Mouse (Mus musculus) c-Kit-negative CD71-positive TER-119-positive erythroid progenitor cells, embryonic 14.5 days (primary cell): ENCODE results near the gene Slfn3.
"Not testable (repeated sequence)": the region's sequence is repeated elsewhere in the genome, so short reads cannot be mapped to it uniquely, and the experiment has no call there.

ENCODE experiments used
- DNase-seq: peaks from one replicate; pipeline ENCODE4 v3.0.0-alpha.2; 2013; ENCODE audit warnings: low read depth, low spot score

Slfn3 gene

DNA sequence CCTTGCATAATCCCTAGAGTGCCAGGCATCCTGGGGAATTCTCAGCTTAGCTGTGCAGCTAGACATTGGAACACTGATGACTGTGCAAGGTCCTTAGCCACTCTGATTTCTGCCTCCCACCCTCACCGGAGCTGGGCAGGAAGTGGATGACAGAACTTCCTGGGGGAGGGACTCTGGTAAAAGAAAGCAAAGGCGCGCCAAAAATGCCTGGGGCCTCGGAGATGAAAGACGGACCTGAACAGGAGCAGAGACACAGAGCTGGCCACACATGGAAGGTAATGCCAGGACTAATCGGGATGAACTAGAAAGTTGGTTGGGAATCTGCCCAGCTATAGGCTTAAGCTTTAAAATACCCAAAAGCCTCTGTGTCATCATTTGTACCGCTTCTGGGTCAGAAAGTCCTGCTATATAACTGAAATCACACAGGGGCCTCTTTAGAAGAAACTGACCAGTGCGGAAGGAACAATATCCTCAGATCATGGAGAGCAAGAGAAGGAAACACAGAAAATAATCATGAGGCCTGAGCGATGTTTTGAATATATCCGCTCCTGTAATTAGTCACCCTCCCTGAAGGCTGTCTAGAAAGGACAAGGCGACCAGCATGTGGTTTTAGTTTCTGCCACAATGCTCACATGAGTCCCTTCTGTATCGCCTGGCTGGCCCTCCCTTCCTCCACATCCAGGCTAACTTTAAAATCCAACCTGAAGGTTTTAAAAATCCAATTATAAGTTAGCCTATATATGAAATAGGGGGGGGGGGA lies at the start of gene Slfn3:
Slfn3 (plus strand) TSS at position 197 of the 760 bp plus-strand sequence.
- no peak for DNase-seq

- DNase-seq: not testable (repeated sequence)
These were observed 42.2 kb upstream of the Slfn3 start for GRCm38 (mm10) chr11:83148939-83149338.

- no peak for DNase-seq
These were observed 16.1 kb upstream of the Slfn3 start, which contains the start of gene Slfn4 for GRCm38 (mm10) chr11:83174948-83175539. Gene Slfn4 (plus strand): TSS chr11:83175186.

- DNase-seq: peak; percentile 37
These were observed 871 bp downstream of the Slfn3 start for GRCm38 (mm10) chr11:83192001-83192400.

DNA sequence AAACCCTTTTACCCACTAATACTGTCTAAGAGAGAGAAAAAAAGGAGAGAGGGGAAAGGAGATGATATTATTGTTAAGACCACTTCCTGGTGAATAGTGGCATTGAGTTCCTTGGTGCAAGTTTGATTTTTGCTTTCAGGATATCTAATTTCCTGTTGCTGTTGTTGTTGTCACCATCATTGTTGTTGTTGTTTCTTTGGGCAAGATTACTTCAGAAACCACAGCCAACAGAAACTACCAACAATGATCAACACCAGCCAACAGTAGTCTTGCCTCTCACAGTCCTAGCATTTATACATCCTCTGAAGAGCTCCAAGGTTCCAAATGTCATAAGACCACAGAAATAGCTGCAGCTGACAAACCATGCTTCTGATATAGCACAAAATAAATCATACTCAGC lies 13.9 kb downstream of the Slfn3 start:
- DNase-seq: no peak

- no peak for DNase-seq
These were observed 25.0 kb downstream of the Slfn3 start for GRCm38 (mm10) chr11:83216119-83216518.

DNA sequence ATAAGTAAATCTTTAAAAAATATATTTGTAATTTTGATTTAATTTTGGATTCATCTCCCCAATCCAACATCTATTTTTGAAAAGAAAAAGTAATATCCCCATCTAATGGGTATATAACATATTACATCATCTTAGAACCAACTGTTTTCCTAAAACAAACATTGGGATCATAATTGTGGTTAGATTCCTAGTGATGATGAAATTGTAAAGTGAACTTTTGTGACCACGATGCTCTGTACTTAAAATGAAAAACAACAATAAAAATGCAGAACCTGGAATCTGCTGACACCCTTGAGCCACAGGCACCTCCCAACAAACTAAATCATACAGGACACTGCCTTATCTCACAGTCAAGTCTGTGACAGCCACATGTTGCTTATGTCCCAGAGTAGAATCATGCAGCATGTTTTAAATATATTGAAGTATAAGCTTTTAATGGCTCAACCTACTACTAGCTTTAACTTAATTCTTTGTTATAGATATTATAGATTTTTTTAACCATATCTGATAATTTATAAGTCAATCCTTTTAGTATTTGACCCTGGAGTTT lies 30.3 kb downstream of the Slfn3 start:
- DNase-seq: no peak

GRCm38 (mm10) chr11:83223367-83223766 lies 32.2 kb downstream of the Slfn3 start:
- DNase-seq: peak; percentile 57

DNA sequence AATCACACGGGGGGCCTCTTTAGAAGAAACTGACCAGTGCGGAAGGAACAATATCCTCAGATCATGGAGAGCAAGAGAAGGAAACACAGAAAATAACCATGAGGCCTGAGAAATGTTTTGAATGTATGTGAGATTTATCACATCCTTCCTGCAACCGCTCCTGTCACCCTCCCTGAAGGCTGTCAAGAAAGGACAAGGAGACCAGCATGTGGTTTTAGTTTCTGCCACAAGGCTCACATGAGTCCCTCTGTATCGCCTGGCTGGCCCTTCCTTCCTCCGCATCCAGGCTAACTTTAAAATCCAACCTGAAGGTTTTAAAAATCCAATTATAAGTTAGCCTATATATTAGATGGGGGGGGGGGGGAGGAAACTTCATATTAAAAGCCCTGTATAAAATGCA lies 32.7 kb downstream of the Slfn3 start:
- not testable (repeated sequence) for DNase-seq

DNA sequence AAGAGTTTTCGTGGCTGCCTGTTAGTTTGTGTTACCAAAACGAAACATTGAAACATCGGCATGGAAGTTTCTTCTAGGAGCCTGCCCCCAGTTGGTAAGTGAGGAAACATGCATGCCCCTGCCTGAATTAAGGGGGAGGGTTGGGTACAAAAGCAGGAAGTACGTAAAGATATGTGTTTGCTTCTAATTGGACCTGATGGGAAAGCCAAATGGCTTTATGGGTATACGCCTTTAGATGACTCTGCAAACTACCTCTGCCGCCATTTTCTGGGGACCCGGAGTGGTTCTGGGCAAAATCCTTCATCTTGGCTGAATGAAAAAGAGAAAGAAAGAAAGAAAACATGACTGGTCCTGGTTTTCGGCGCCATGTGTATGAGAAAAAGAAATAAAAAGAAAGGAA lies 33.1 kb downstream of the Slfn3 start:
- peak; percentile 65 for DNase-seq

GRCm38 (mm10) chr11:83224750-83225149 lies 33.6 kb downstream of the Slfn3 start:
- no peak for DNase-seq

DNA sequence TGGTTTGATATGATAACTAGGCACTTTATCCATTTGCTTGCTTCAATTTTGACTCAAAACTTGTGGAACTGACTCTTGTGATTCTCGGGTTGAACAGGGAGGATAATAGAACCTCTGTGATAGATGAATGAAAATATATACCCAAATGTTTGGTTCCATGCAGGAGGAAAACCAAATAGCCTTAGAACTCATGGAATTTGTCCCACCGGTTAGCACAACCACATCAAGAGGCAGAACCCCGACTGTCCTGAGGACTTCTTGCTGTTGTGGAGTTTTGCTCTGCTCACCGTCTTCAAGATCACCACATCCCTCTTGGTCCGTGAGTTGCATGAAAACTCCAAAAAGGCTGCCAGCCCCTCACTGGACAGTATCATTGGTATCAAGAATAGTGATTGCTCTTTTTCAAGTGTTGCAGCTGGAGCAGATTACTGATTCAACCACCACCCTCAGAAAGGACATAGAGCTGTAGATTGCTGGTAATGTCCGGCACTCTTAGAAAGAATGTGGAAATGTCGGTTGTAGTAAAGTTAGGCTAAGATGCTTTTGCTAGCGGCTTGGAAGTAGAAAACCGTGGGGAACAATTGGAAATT lies 34.3 kb downstream of the Slfn3 start:
- no peak for DNase-seq

- no peak for DNase-seq
These were observed 37.0 kb downstream of the Slfn3 start for GRCm38 (mm10) chr11:83227926-83228723.

DNA sequence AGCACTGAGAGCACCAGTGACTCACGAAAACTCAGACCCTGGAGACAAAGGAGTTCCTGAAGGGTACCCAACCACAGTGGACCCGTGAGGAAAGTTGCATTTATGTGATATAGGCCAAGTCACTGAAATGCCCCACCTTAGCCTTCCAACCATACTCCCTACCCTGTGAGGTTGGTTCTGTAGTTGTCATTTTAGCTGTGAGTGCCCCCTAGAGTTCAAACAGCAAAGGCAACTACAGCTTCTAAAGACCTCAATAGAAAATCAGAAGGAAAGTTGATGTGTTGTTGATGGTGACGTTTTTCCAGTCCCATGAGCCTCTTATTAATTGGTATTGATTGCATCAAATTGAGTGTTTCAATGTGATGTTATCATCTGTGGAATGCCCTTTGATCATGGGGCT lies 39.8 kb downstream of the Slfn3 start:
- no peak for DNase-seq

GRCm38 (mm10) chr11:83233621-83234020 lies 42.5 kb downstream of the Slfn3 start:
- DNase-seq: not testable (repeated sequence)

GRCm38 (mm10) chr11:83237390-83237789 lies 46.3 kb downstream of the Slfn3 start:
- DNase-seq: not testable (repeated sequence)

- no peak for DNase-seq
These were observed 47.3 kb downstream of the Slfn3 start for GRCm38 (mm10) chr11:83238389-83238788.

GRCm38 (mm10) chr11:83239811-83240210 lies 48.7 kb downstream of the Slfn3 start:
- no peak for DNase-seq

DNA sequence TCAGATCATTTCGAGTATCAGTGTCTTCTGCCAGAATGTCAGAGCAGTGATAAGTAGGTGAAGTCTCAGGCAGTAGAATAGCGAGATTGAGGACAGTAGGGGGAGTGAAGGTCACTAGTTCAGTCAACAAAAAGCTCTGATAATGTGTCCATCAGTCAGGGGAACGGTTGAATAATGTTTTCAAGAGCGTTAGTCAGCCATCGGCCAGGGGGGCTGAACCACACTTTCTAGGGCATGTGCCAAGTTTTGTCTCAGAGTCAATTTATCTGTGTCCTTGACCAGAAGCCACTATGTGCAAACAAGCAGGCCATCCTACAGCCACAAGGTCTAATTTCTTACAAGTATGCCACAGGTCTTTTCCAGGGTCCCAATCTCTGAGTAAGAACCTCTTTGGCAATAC lies 66.1 kb downstream of the Slfn3 start:
- DNase-seq: not testable (repeated sequence)

DNA sequence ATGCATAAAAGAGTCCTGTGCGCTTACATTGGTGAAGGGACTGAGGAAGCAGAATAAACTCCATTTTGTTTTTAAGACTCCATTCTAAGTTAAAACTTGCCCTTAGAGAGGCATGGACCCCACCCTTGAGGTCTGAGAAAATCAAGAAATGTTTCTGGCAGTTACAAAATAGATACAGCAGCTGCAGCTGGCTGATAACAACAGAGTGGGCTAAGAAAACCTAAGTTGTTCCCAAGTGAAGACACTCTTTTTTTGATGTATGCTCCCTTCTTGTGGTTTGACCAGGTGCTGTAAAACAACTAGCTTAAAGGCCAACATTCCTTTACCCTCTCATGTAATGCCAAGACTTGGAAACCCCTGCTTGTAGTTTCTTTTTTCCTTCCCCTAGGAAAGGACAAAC lies 71.5 kb downstream of the Slfn3 start:
- DNase-seq: peak; percentile 63

DNA sequence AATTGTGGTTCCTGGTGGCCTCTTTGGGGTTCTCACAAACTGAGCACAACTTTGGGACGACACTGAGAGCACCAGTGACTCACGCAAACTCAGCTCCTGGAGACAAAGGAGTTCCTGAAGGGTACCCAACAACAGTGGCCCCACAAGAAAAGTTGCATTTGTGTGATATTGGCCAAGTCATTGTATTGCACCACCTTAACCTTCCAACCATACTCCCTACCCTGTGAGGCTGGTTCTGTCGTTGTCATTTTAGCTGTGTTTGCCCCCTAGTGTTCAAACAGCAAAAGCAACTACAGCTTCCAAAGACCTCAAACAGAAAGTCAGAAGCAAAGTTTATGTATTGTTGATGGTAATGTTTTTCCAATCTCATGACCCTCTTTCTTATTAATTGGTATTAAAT lies 72.0 kb downstream of the Slfn3 start:
- DNase-seq: peak; percentile 59
